Mouse (Mus musculus): ENCODE data around the gene Mtmr11.

- TF ChIP-seq CTCF (IDR thresholded peaks at IDR 0.05; ENCODE audit: control insufficient read depth, insufficient read depth, insufficient replicate concordance, low read depth, low read length) (no peak), POLR2A (IDR thresholded peaks at IDR 0.05; ENCODE audit: control insufficient read depth, low read depth, low read length) (no peak)
These were observed 17.1 kb downstream of the Mtmr11 start for GRCm38 (mm10) chr3:96178902-96179301.

Measured in testis, adult 2 months (tissue).